Mouse (Mus musculus) left cerebral cortex, adult 2 months (tissue): ENCODE results near the gene Numbl. TPM values are rescaled to one million over a fixed set of nuclear protein-coding genes. Genes with fewer than 3 reads are reported as not detected.

Experiments
- DNase-seq, 2 experiments: peaks; one replicate each; pipeline ENCODE4 v3.0.0; 2021 to 2022; ENCODE audit warnings: low spot score in 2 of 2, mixed read lengths in 1 of 2; ENCODE audit errors: extremely low spot score in 1 of 2
- H3K27ac ChIP-seq: fragments of 200-600 bp; 2 replicates; pipeline ENCODE4 v1.8.1; 2022
- H3K4me3 ChIP-seq: fragments of 200-600 bp; 2 replicates; pipeline ENCODE4 v1.8.1; 2022
- CTCF ChIP-seq: fragments of 200-600 bp; IDR thresholded peaks from 2 replicates; pipeline ENCODE4 v1.8.1; 2022; ENCODE audit warnings: antibody characterized with exemption, mild to moderate bottlenecking, moderate library complexity
- intact Hi-C: fragments of 180-260 bp; cut with DNase I; formaldehyde crosslinking; loops from one replicate; pipeline ENCODE4 v1.15.1; 2025
- total RNA-seq, 2 experiments: library from RNA; stranded (reverse); gene quantifications; 2 replicates each; pipeline ENCODE4 v1.2.3; 2021

The Numbl gene
- total RNA-seq, 2 experiments from 2014 or later: 117 to 135 TPM

GRCm38 (mm10) chr7:27276021-27276420 lies 17.8 kb downstream of the Numbl start:
- intact Hi-C loops: no loop called here
- Histone ChIP-seq H3K4me3 (no peak overlapping the region), H3K27ac (no peak overlapping the region)
- no peak for TF ChIP-seq CTCF
- DNase-seq: no peak

- DNase-seq: no peak
- intact Hi-C loops: no loop called here
- no peak overlapping the region for H3K27ac ChIP-seq
- no peak overlapping the region for H3K4me3 ChIP-seq
- peak; percentile 58 for TF ChIP-seq CTCF
Observed at GRCm38 (mm10) chr7:27277191-27277590, 19.0 kb downstream of the Numbl start.

- no peak for DNase-seq
- intact Hi-C loops: no loop called here
- TF ChIP-seq CTCF: no peak
- Histone ChIP-seq H3K4me3 (no peak overlapping the region), H3K27ac (no peak overlapping the region)
Observed at GRCm38 (mm10) chr7:27281717-27282116, 23.5 kb downstream of the Numbl start.

GRCm38 (mm10) chr7:27282225-27282624 lies 24.0 kb downstream of the Numbl start:
- H3K27ac ChIP-seq: no peak overlapping the region
- intact Hi-C loops: no loop called here
- no peak for TF ChIP-seq CTCF
- no peak overlapping the region for H3K4me3 ChIP-seq
- DNase-seq: no peak

- Histone ChIP-seq H3K4me3 (0 out of 2 replicates have a peak overlapping the region, but pooled peaks have one; percentile 9), H3K27ac (no peak overlapping the region)
- peak; percentile 38 for TF ChIP-seq CTCF
- intact Hi-C loops: loop anchor here (1.0 kb wide), 1 partner anchor 153 kb away; no protein-coding TSS in a partner anchor
- no peak for DNase-seq
Observed at GRCm38 (mm10) chr7:27284865-27285697, 26.8 kb downstream of the Numbl start.

- no peak overlapping the region for H3K4me3 ChIP-seq
- peak in 1 of 2 experiments; percentile 54 for DNase-seq
- H3K27ac ChIP-seq: no peak overlapping the region
- intact Hi-C loops: loop anchor here (1.0 kb wide), 1 partner anchor 153 kb away; no protein-coding TSS in a partner anchor
- peak; percentile 66 for TF ChIP-seq CTCF
Observed at GRCm38 (mm10) chr7:27285698-27286066, 27.4 kb downstream of the Numbl start.

GRCm38 (mm10) chr7:27288732-27289131 lies 30.5 kb downstream of the Numbl start:
- Histone ChIP-seq H3K4me3 (no peak overlapping the region), H3K27ac (no peak overlapping the region)
- no peak for DNase-seq
- no peak; the same call in 1 of the 2 replicates for TF ChIP-seq CTCF
- intact Hi-C loops: no loop called here

GRCm38 (mm10) chr7:27290555-27290954 lies 32.3 kb downstream of the Numbl start:
- intact Hi-C loops: no loop called here
- H3K27ac ChIP-seq: no peak overlapping the region
- no peak overlapping the region for H3K4me3 ChIP-seq
- no peak for DNase-seq
- TF ChIP-seq CTCF: peak; percentile 2; the same call in 1 of the 2 replicates

GRCm38 (mm10) chr7:27291795-27292466 lies 33.7 kb downstream of the Numbl start:
- Histone ChIP-seq H3K27ac (peak overlapping the region; percentile 16; the same call in 1 of the 2 replicates), H3K4me3 (no peak overlapping the region)
- intact Hi-C loops: no loop called here
- no peak for DNase-seq
- TF ChIP-seq CTCF: no peak

GRCm38 (mm10) chr7:27295956-27296355 lies 37.7 kb downstream of the Numbl start:
- TF ChIP-seq CTCF: no peak
- no peak for DNase-seq
- H3K4me3 ChIP-seq: no peak overlapping the region

GRCm38 (mm10) chr7:27296518-27296917 lies 38.3 kb downstream of the Numbl start:
- Histone ChIP-seq H3K4me3 (no peak overlapping the region), H3K27ac (no peak overlapping the region)
- no peak; the same call in 1 of the 2 replicates for TF ChIP-seq CTCF
- no peak for DNase-seq
- intact Hi-C loops: no loop called here

More at GRCm38 (mm10) chr7:27295956-27296355, 37.7 kb downstream of the Numbl start:
- H3K27ac ChIP-seq: no peak overlapping the region
- intact Hi-C loops: no loop called here

GRCm38 (mm10) chr7:27298033-27298610 lies 39.9 kb downstream of the Numbl start:
- no peak overlapping the region for H3K27ac ChIP-seq
- no peak for DNase-seq
- no peak overlapping the region for H3K4me3 ChIP-seq
- no peak for TF ChIP-seq CTCF
- intact Hi-C loops: no loop called here
